Mouse (Mus musculus): ENCODE data around the gene H2-Ob. TPM values are rescaled to one million over a fixed set of nuclear protein-coding genes. Genes with fewer than 3 reads are reported as not detected.

H2-Ob gene
- polyA plus RNA-seq, 1 experiment: 15.1 TPM

GRCm38 (mm10) chr17:34207456-34207855, 31.2 kb upstream of the H2-Ob start:
- 77% methylated on average over 3 of the region's 3 CpGs for WGBS
- Histone ChIP-seq H3K27ac (ENCODE audit: insufficient read depth, low read depth, low read length) (no peak overlapping the region), H3K4me1 (ENCODE audit: control insufficient read depth, insufficient read depth, low read length) (peaks cover 6% of the 10 kb centered on the region; the same call in 1 of the 2 replicates), H3K4me3 (ENCODE audit: insufficient read depth, low read depth, low read length) (no peak overlapping the region), H3K36me3 (ENCODE audit: control insufficient read depth, insufficient read depth, low read length) (no peaks in the 10 kb centered on the region), H3K27me3 (replicated peaks; ENCODE audit: control insufficient read depth, insufficient read depth, low read length) (no peaks in the 10 kb centered on the region)
- no peak for TF ChIP-seq CTCF (conservative IDR thresholded peaks at IDR 0.05; ENCODE audit: insufficient read depth, insufficient read length, low read depth, low read length)
- no peak for TF ChIP-seq POLR2A (IDR thresholded peaks at IDR 0.05; ENCODE audit: low read depth, low read length)
- no peak for DNase-seq

GRCm38 (mm10) chr17:34207866-34208265, 30.8 kb upstream of the H2-Ob start:
- no peak for DNase-seq
- H3K4me3 ChIP-seq (ENCODE audit: insufficient read depth, low read depth, low read length): no peak overlapping the region
- H3K27ac ChIP-seq (ENCODE audit: insufficient read depth, low read depth, low read length): no peak overlapping the region
- no peaks in the 10 kb centered on the region for H3K36me3 ChIP-seq (ENCODE audit: control insufficient read depth, insufficient read depth, low read length)
- H3K27me3 ChIP-seq (replicated peaks; ENCODE audit: control insufficient read depth, insufficient read depth, low read length): no peaks in the 10 kb centered on the region
- no peak for TF ChIP-seq POLR2A (IDR thresholded peaks at IDR 0.05; ENCODE audit: low read depth, low read length)
- TF ChIP-seq CTCF (conservative IDR thresholded peaks at IDR 0.05; ENCODE audit: insufficient read depth, insufficient read length, low read depth, low read length): no peak
- 97% methylated on average over 9 of the region's 9 CpGs for WGBS
- H3K4me1 ChIP-seq (ENCODE audit: control insufficient read depth, insufficient read depth, low read length): peaks cover 6% of the 10 kb centered on the region; the same call in 1 of the 2 replicates

GRCm38 (mm10) chr17:34208421-34208820, 30.3 kb upstream of the H2-Ob start:
- Histone ChIP-seq H3K4me3 (ENCODE audit: insufficient read depth, low read depth, low read length) (no peak overlapping the region), H3K4me1 (ENCODE audit: control insufficient read depth, insufficient read depth, low read length) (peaks cover 6% of the 10 kb centered on the region; the same call in 1 of the 2 replicates), H3K36me3 (ENCODE audit: control insufficient read depth, insufficient read depth, low read length) (no peaks in the 10 kb centered on the region), H3K27me3 (replicated peaks; ENCODE audit: control insufficient read depth, insufficient read depth, low read length) (no peaks in the 10 kb centered on the region), H3K27ac (ENCODE audit: insufficient read depth, low read depth, low read length) (no peak overlapping the region)
- no peak for TF ChIP-seq POLR2A (IDR thresholded peaks at IDR 0.05; ENCODE audit: low read depth, low read length)
- TF ChIP-seq CTCF (conservative IDR thresholded peaks at IDR 0.05; ENCODE audit: insufficient read depth, insufficient read length, low read depth, low read length): no peak
- 42% methylated on average over 10 of the region's 10 CpGs for WGBS
- no peak for DNase-seq

- H3K36me3 ChIP-seq (ENCODE audit: control insufficient read depth, insufficient read depth, low read length): no peaks in the 10 kb centered on the region
- H3K27me3 ChIP-seq (replicated peaks; ENCODE audit: control insufficient read depth, insufficient read depth, low read length): no peaks in the 10 kb centered on the region
- no peak overlapping the region for H3K4me3 ChIP-seq (ENCODE audit: insufficient read depth, low read depth, low read length)
- H3K27ac ChIP-seq (ENCODE audit: insufficient read depth, low read depth, low read length): no peak overlapping the region
- no peak for DNase-seq
- TF ChIP-seq CTCF (conservative IDR thresholded peaks at IDR 0.05; ENCODE audit: insufficient read depth, insufficient read length, low read depth, low read length): peak; percentile 43
- no peak for TF ChIP-seq POLR2A (IDR thresholded peaks at IDR 0.05; ENCODE audit: low read depth, low read length)
- 52% methylated on average over 3 of the region's 3 CpGs for WGBS
- 0 out of 2 replicates have a peak, but pooled peaks cover 3% of the 10 kb centered on the region for H3K4me1 ChIP-seq (ENCODE audit: control insufficient read depth, insufficient read depth, low read length)
These were observed 29.0 kb upstream of the H2-Ob start for GRCm38 (mm10) chr17:34209680-34210079.

- no peak overlapping the region for H3K27ac ChIP-seq (ENCODE audit: insufficient read depth, low read depth, low read length)
- H3K4me3 ChIP-seq (ENCODE audit: insufficient read depth, low read depth, low read length): no peak overlapping the region
- H3K27me3 ChIP-seq (replicated peaks; ENCODE audit: control insufficient read depth, insufficient read depth, low read length): no peaks in the 10 kb centered on the region
- H3K36me3 ChIP-seq (ENCODE audit: control insufficient read depth, insufficient read depth, low read length): no peaks in the 10 kb centered on the region
- H3K4me1 ChIP-seq (ENCODE audit: control insufficient read depth, insufficient read depth, low read length): no peaks in the 10 kb centered on the region
- TF ChIP-seq POLR2A (IDR thresholded peaks at IDR 0.05; ENCODE audit: low read depth, low read length) (no peak), CTCF (conservative IDR thresholded peaks at IDR 0.05; ENCODE audit: insufficient read depth, insufficient read length, low read depth, low read length) (no peak)
- DNase-seq: no peak
- WGBS: 75% methylated on average over 3 of the region's 3 CpGs
These were observed 28.1 kb upstream of the H2-Ob start for GRCm38 (mm10) chr17:34210599-34210998.

- 45% methylated on average over 23 of the region's 23 CpGs for WGBS
- TF ChIP-seq POLR2A (IDR thresholded peaks at IDR 0.05; ENCODE audit: low read depth, low read length) (no peak), CTCF (conservative IDR thresholded peaks at IDR 0.05; ENCODE audit: insufficient read depth, insufficient read length, low read depth, low read length) (no peak)
- DNase-seq: no peak
- Histone ChIP-seq H3K4me3 (ENCODE audit: insufficient read depth, low read depth, low read length) (no peak overlapping the region), H3K27ac (ENCODE audit: insufficient read depth, low read depth, low read length) (no peak overlapping the region), H3K4me1 (ENCODE audit: control insufficient read depth, insufficient read depth, low read length) (no peaks in the 10 kb centered on the region), H3K27me3 (replicated peaks; ENCODE audit: control insufficient read depth, insufficient read depth, low read length) (no peaks in the 10 kb centered on the region), H3K36me3 (ENCODE audit: control insufficient read depth, insufficient read depth, low read length) (no peaks in the 10 kb centered on the region)
These were observed 26.8 kb upstream of the H2-Ob start for GRCm38 (mm10) chr17:34211746-34212365.

- TF ChIP-seq CTCF (conservative IDR thresholded peaks at IDR 0.05; ENCODE audit: insufficient read depth, insufficient read length, low read depth, low read length) (no peak), POLR2A (IDR thresholded peaks at IDR 0.05; ENCODE audit: low read depth, low read length) (no peak)
These were observed 24.8 kb upstream of the H2-Ob start for GRCm38 (mm10) chr17:34213936-34214335.

More at GRCm38 (mm10) chr17:34213936-34214335, 24.8 kb upstream of the H2-Ob start:
- Histone ChIP-seq H3K4me1 (ENCODE audit: control insufficient read depth, insufficient read depth, low read length) (no peaks in the 10 kb centered on the region), H3K4me3 (ENCODE audit: insufficient read depth, low read depth, low read length) (no peak overlapping the region), H3K27me3 (replicated peaks; ENCODE audit: control insufficient read depth, insufficient read depth, low read length) (no peaks in the 10 kb centered on the region), H3K36me3 (ENCODE audit: control insufficient read depth, insufficient read depth, low read length) (no peaks in the 10 kb centered on the region), H3K27ac (ENCODE audit: insufficient read depth, low read depth, low read length) (no peak overlapping the region)
- DNase-seq: no peak
- 80% methylated on average over 21 of the region's 21 CpGs for WGBS

All from kidney, adult 2 months (tissue).